Mouse (Mus musculus) Patski (cell line): ENCODE measurements around the gene Tcerg1l. TPM values are rescaled to one million over a fixed set of nuclear protein-coding genes. Genes with fewer than 3 reads are reported as not detected.

ENCODE experiments used
- ATAC-seq: fragments of 100-300 bp; one replicate; pipeline ENCODE4 v1.8.0; 2021
- CTCF ChIA-PET: fragments of 350-600 bp; sonication (Branson Sonifier 250); formaldehyde crosslinking; loops from one replicate; lab custom pipeline; 2022; ENCODE audit warnings: inconsistent platforms; lab: Charles Lee
- POLR2A ChIA-PET: fragments of 350-600 bp; sonication (Branson Sonifier 250); formaldehyde crosslinking; loops from one replicate; lab custom pipeline; 2022; ENCODE audit warnings: antibody characterized with exemption, inconsistent platforms; lab: Charles Lee
- DNase-seq: peaks from one replicate; pipeline ENCODE4 v3.0.0-alpha.2; 2011; ENCODE audit warnings: low read depth, low spot score
- H3K27me3 ChIP-seq: fragments of 371-371 bp; one replicate; pipeline ENCODE4 v1.5.1; 2021
- CTCF ChIP-seq: fragments of 100-300 bp; IDR thresholded peaks from one replicate; pipeline ENCODE4 v1.5.1; 2021
- in situ Hi-C: fragments of 300-500 bp; cut with MboI; formaldehyde crosslinking; loops from 3 replicates; pipeline ENCODE4 v1.11.1; 2018; ENCODE audit warnings: low pct_unique_long_range_greater_than_20kb, mixed read lengths
- polyA plus RNA-seq: library from polyadenylated mRNA; unstranded; gene quantifications from one replicate; pipeline ENCODE4 v1.2.3, GENCODE M21; 2021

The Tcerg1l gene
- polyA plus RNA-seq, 1 experiment from 2014 or later = 0.05 TPM

DNA sequence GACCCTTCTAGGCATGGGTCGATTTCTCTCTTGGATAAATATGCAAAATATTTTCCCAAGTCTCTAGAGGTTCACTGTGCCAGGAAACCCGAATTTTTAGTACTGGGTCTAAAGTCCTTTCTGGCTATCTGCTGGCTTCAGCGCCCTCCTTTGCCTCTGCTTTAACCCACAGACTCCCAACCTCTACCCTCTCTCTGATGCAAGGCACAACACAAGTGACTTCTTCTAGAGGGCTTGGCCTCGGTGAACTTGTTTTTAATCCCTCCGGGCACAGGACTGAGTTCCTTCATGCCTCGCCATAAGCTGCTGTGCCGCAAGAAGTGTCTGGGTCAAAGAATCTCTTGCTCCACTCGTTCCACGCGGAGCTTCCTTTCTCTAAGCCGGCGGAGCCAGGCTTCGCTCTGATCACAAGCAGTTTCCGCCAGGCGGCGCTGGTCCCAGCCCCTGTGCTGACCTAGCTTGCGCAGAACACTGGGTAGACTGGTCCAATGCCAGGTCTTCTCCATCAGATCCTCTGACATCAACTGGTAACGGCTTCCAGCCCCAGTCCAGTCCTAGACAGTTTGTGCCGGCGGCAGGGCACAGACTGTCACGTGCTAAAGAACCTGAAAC lies 758 bp upstream of the Tcerg1l start:
- ChIA-PET POLR2A (interaction anchor here (0.5 kb wide), 1 partner anchor 603 kb away, joined by 3 read pairs; no protein-coding TSS in a partner anchor), CTCF (no interaction called here)
- no peak for TF ChIP-seq CTCF
- no peaks in the 10 kb centered on the region for H3K27me3 ChIP-seq
- ATAC-seq = no peak
- in situ Hi-C loops = no loop called here
- no peak for DNase-seq

DNA sequence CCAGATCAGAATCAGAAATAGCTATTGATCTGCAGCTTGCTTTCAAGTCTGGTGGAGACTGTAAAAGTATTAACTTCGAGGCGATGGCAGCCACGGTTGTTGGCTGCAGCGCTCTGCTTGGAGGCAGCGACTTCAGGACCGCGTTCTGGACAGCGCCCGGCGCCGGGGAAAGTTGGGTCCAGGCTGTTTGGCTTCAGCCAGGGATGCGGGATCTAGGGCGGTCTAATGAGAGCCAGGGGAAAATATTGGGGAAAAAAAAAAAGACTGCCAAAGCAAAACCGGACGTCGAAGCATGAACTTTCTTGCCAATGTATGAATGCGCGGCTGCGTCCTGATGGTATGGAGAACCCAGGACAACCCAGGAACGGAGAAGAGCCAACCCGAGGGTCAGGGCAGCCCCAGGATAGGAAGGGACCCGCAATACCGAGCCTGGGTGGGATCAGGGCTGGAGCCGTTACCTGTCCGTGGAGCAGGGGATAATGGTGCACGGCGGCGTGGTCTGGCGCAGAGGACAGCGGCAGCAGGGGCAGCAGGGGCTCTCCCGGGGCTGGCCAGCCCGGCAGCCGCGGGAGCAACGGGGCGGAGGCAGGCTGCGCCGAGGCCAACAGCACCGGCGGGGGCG lies 556 bp downstream of the Tcerg1l start:
- in situ Hi-C loops = no loop called here
- DNase-seq (no peak), ATAC-seq (peak; percentile 76)
- H3K27me3 ChIP-seq = peaks cover 4% of the 10 kb centered on the region
- POLR2A ChIA-PET = no interaction called here
- CTCF ChIA-PET = no interaction called here
- TF ChIP-seq CTCF = no peak

DNA sequence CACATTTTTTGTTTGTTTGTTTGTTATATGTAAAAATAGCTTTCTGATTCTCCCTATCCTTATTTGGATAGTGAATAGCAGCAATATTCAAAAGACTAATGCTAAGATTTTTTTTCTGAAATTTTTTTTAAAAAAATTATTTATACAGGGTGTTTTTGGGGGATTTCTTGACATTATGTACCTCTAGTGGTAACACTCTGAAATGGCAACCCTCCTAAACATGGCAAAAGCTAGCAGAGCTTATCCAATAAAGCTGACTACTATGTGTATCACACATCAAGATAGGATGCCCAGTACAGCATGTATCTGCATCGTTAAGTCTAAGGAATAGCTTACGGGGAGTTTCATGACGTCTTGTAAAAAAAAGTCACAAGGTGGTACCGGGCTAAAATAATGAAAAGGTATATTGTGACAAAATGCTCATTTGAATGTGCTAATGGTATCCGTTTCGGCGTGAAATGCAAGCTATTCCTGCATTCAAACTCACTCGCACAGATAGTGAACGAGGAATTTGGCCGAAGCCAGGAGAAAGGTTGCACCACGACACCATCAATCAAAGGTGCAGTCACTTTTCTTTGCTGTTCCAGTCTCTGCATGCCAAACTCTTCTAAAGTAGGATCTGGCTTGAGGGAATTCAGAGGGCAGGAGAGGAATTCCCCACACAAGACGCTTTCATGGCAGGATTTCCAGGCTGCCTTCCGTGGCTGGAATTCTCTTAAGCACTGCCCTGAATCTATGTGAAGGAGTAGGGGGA lies 1.2 kb downstream of the Tcerg1l start:
- no peak for ATAC-seq
- H3K27me3 ChIP-seq = peaks cover 4% of the 10 kb centered on the region
- POLR2A ChIA-PET = no interaction called here
- CTCF ChIA-PET = no interaction called here
- in situ Hi-C loops = no loop called here
- DNase-seq = no peak
- TF ChIP-seq CTCF = no peak

DNA sequence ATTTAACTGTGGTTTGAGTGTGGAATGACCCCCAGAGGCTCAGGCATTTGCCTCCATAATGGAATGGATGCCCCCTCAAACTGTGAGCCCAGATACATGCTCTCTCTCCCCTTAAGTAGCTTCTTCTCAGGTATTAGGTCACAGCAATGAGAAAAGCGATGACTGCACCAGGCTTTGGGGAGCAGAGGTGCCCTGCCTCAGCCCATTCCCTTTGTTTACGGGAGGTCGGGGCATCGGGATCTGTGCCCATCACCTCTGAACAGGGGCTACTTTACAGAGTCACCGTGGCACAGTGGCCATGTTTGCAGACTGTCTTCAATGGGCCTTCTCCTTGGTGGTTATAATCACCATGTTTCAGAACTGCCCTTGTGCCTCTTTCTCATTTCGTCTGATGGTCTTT lies 7.6 kb downstream of the Tcerg1l start:
- in situ Hi-C loops = no loop called here
- peaks cover 4% of the 10 kb centered on the region for H3K27me3 ChIP-seq
- ChIA-PET CTCF (no interaction called here), POLR2A (interaction anchor here (0.7 kb wide), 1 partner anchor 172 kb away, joined by 6 read pairs; no protein-coding TSS in a partner anchor)
- no peak for TF ChIP-seq CTCF
- no peak for ATAC-seq
- DNase-seq = no peak

DNA sequence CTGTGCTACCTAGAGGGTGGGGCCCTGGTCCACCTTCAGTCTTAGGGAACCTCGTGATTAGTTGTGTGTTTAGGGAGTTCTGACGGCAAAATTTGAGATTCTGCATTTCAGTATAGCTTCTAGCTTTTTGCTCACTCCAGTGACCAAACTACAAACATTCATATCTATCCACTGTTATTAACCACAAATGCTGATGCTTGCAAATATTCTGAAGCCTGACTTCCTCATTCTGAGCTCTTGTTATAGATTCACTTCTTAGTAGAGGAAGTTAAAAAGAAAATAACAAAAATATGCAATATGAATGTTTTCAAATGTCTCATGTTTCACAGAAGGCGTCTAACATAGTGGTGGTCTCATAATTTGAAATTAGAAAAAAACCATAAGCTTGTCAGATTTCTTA lies 8.5 kb downstream of the Tcerg1l start:
- ATAC-seq (no peak), DNase-seq (no peak)
- in situ Hi-C loops = no loop called here
- ChIA-PET CTCF (no interaction called here), POLR2A (interaction anchor here (0.7 kb wide), 1 partner anchor 171 kb away, joined by 6 read pairs; no protein-coding TSS in a partner anchor)
- no peak for TF ChIP-seq CTCF
- peaks cover 4% of the 10 kb centered on the region for H3K27me3 ChIP-seq

DNA sequence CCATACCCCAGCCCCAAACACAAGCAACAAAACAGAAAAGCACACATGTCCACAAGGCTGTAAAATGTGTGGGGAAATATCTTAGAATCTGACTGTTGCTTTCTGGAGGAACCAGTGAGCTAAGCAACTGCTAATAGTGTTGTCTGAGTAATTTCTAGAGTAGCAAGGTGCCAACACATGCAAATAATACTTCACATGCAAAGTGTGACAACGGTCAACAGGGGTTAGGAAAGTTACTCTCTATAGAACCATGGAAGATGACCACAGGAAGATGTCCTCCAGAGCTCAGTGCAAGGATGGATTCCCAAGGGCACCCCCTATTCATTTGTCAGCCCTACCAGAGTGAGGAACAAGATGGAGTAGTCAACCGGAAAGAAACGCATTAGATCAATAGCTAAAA lies 18.3 kb downstream of the Tcerg1l start:
- H3K27me3 ChIP-seq = no peaks in the 10 kb centered on the region
- no peak for DNase-seq
- in situ Hi-C loops = no loop called here
- no peak for ATAC-seq
- CTCF ChIA-PET = no interaction called here
- POLR2A ChIA-PET = no interaction called here
- TF ChIP-seq CTCF = no peak

DNA sequence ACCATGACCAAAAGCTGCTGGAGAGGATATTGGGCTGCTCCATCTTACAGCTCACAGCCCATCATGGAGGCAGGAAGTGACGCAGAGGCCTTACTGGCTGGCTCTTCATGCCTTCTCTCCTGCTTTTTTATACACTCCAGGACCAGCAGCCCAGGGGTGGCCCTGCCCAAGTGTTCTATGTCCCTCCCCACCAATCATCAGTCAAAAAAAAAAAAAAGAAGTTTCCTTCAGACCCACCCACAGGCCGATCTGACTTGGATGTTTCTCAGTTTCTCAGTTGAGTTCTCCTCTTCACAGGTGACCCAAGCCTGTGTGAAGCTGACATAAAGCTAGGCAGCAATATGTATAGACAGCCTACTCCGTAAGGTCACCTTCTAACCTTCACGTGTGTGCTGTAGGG lies 19.0 kb downstream of the Tcerg1l start:
- in situ Hi-C loops = no loop called here
- TF ChIP-seq CTCF = no peak
- CTCF ChIA-PET = no interaction called here
- no peaks in the 10 kb centered on the region for H3K27me3 ChIP-seq
- POLR2A ChIA-PET = no interaction called here
- no peak for DNase-seq
- ATAC-seq = no peak

GRCm38 (mm10) chr7:138375573-138375972 lies 22.0 kb downstream of the Tcerg1l start:
- H3K27me3 ChIP-seq = no peaks in the 10 kb centered on the region
- ChIA-PET POLR2A (no interaction called here), CTCF (no interaction called here)
- DNase-seq (no peak), ATAC-seq (no peak)
- TF ChIP-seq CTCF = no peak
- in situ Hi-C loops = no loop called here

GRCm38 (mm10) chr7:138374376-138374775 lies 23.2 kb downstream of the Tcerg1l start:
- ATAC-seq (peak; percentile 57), DNase-seq (no peak)
- no peaks in the 10 kb centered on the region for H3K27me3 ChIP-seq
- CTCF ChIA-PET = no interaction called here
- TF ChIP-seq CTCF = no peak
- POLR2A ChIA-PET = no interaction called here
- in situ Hi-C loops = no loop called here

DNA sequence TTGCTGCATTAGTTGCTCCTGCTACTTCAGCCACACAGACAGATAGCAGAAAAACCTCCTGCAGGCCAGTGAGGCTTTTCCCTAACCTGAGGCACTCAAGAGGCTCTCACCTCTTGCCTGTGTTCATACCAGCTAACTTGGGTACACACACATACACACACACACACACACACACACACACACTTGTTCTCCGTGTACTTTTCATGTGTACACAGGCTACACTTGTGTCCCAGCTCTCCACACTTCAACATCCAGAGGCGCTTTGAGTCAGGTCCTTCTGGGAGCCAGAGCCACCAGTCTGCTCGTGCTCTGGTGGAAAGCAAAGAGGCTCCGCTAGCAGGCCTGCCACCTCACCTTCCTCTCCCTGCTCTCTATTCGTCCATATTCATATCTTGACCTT lies 24.0 kb downstream of the Tcerg1l start:
- CTCF ChIA-PET = no interaction called here
- H3K27me3 ChIP-seq = no peaks in the 10 kb centered on the region
- in situ Hi-C loops = no loop called here
- DNase-seq (no peak), ATAC-seq (no peak)
- no peak for TF ChIP-seq CTCF
- POLR2A ChIA-PET = no interaction called here

GRCm38 (mm10) chr7:138367570-138367969 lies 30.0 kb downstream of the Tcerg1l start:
- POLR2A ChIA-PET = no interaction called here

More at GRCm38 (mm10) chr7:138367570-138367969, 30.0 kb downstream of the Tcerg1l start:
- in situ Hi-C loops = no loop called here
- no peak for TF ChIP-seq CTCF
- no peaks in the 10 kb centered on the region for H3K27me3 ChIP-seq
- CTCF ChIA-PET = no interaction called here
- ATAC-seq = no peak
- DNase-seq = no peak
